Mouse (Mus musculus) right cerebral cortex, postnatal 10 days (tissue): Measurements from ENCODE around the gene Ptprm.
A peak's percentile ranks its signal among the peaks of the same experiment; 100 is the strongest.

Source experiments
- DNase-seq, 2 experiments: peaks; one replicate each; pipeline ENCODE4 v3.0.0; 2021; ENCODE audit warnings: low spot score in 2 of 2

Ptprm gene

DNA sequence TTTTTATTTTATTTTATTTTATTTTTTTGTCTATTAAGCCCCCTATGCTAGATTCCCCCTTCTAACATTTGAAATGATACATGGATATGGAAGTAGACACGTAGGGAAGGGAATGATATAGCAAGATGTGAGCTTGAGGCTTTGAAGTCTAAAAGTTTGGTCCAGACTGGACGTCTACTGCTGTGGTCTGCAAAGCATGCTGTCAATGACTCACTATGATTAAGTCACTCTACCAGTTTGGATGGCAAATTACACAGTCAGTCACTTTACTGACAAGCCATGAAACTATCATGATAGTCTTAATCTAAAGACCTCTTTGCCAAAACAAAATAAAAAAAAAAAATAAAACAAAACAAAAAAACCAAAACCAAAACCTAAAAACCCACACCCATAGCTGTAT lies 363.5 kb downstream of the Ptprm start:
- DNase-seq = no peak

DNA sequence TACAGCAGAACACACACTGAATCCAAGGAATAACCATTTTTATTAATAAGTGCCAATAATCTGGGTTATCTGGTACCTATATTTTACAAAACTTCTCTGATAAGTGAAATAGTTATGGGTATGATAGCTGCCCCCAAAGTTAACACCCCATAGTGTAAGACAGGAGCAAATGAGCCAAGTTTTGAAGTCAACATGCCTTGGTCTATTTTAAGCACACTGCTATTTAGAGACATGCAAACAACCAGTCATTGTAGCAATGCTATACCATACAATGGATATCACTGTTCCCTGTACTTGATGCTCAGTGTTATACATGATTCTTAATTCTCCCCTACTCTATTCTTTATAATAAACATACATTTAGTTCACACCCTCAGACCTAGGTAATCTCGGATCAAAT lies 366.2 kb downstream of the Ptprm start:
- DNase-seq = no peak

DNA sequence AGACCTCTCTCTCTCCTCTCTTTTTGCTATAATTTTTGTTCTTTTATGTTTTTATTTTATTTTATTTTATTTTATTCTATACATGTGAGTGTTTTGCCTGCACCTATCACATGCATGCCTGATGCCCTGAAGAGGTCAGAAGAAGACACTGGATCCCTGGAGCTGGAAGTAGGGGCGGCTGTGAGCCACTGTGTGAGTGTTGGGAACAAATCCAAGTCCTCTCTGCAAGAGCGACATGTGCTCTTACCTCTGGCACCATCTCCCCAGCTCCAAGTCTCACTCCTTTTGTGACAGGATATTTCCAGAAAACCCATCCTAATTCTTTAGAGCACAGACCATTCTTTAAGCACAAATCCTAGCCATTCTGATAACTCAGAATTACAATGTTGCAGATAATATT lies 372.6 kb downstream of the Ptprm start:
- DNase-seq = no peak

DNA sequence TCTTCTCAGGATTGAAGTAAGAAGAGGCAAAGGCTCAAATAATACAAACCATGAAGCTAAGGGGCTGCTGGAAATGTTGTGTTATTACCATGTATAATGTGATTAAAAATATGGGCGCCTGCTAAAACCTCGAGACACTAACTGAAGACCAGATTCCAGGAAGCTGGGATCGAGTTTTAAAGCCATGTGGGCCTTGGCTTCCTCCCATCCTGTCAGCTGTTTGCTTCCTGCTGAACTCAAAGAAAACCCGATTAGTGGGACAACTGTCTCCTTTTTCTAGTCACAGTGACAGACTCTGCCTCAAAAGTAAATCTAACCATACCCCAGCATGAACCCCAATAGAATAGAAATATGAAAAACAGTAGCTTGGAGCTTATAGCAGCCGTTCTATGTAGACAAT lies 374.3 kb downstream of the Ptprm start:
- DNase-seq = no peak

DNA sequence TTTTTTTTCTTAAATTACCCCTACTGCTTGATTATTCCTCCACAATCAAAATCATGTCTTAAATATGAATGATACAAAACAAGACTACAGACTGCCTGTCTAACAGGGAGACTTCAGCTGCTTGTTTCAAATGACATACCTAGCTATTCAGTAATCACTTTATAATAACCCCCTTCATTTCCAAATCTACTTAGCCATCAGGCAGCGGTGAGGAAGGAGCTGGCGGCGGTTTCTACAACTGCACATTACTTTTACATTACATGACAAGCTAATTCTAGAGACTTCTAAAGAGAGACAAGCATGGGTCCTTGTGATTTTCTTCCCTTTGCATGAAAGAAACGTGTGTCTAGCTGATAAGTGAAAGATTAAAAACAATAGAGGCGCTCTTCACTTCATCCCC lies 377.8 kb downstream of the Ptprm start:
- DNase-seq = no peak

DNA sequence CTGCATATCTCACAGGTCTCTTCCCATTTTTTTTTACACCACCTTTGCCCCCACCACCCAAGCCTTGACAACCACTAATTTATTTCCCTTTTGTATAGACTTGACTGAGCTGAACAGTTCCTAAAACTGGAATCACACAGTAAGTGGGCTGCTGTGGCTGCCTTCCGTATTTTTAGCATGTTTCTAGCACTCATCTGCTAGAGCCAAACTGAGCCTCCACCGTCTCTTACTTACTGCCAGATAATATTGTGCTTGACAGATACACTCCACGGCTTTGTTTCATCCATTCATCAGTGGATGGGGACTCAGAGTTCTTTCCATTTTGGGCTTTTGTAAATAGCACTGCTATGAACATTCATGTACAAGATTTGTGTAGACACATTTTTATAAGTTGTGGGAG lies 381.3 kb downstream of the Ptprm start:
- DNase-seq = peak; percentile 64 to 73

DNA sequence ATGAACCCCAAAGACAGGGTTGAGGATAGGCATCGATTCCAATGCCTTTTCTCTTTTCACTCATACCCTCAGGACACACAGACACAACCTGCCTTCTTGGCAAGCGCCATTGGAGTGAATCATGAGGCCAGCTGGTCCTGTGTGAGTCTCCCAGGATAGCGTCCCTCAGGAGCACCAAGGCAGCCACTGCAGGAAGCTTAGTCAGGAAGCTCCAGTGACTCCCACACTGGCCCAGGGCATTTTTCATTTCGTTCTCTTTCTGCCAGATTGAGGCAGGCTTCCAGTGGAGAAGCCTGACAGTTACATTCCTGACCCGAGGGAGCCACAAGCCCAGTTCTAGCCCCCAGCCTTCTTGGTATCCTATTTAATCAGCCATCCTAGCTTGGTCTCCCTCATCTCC lies 393.3 kb downstream of the Ptprm start:
- DNase-seq = peak in 1 of 2 experiments; percentile 22

DNA sequence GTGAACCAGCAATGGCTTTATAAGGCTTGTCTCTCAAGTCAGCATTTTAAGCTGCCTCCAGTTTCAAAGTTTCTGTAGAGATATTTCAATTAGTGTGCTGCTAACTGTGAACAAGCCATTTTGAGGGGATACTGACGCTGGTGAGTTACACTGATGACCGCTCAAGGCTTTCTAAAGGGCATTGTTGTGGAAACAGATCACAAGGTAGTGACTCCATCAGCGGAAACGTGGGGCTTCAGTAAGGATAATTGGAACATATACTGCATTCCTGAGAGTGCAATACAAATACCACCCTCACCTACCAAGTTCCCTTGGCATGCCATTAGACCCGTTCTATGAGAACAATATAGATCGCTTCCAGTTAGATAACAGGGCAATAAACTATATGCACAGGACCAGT lies 393.7 kb downstream of the Ptprm start:
- DNase-seq = peak in 1 of 2 experiments; percentile 11

DNA sequence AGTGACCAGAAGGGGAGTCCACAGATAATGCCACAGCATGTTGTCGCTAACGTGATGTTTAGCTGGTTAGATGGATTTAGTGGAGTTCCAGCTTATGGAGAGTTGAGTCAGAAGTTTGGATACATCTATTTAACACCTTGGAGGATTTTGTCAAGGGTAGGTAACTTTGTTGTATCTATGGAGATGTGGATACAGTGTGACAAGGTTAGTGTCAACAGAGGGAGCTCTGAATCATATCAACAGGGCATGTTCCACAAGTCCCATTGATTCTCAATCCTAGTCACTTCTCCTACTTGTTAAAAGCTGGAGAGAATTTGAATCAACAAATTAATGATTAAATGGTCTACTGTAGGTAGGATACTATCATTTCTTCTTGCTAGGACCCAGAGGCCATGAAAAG lies 394.4 kb downstream of the Ptprm start:
- peak in 1 of 2 experiments; percentile 4 for DNase-seq

DNA sequence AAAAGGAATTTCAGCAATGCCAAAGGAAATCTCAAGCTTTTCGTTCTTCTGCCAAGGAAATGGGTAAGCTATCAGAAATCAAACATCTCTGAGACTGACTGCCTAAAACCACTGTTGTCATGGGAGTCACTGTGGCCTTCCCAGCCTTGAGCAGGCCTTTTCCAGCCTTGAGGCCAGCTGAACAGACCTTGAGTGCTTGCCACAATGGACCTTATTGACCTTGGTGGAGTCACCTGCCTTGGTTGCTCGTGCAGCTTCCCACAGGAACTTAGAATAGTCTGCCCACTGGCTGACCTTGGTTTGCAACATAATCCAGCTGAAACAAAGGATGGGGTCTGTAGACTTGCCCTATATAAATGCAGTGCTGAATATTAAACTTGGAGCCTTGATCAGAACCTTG lies 395.5 kb downstream of the Ptprm start:
- peak in 1 of 2 experiments; percentile 3 for DNase-seq

DNA sequence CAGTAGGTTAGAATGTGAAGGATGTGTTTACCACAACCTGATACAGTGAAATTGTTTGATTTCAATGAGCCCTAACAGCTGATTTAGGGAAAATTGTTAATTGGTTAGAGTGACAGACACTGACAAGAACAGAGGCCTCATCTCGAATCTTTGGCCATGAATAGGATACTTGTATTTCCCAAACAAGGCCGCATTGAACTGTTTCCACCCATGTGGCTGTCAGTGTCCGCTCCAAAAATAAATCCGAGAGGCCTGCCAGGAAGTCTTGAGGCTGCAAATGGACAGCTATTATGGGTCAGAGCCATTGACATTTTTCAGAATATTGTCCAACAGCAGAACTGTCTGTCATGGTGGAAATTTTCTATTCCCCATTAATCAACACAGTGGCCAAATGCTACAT lies 409.8 kb downstream of the Ptprm start:
- DNase-seq = peak in 1 of 2 experiments; percentile 39

DNA sequence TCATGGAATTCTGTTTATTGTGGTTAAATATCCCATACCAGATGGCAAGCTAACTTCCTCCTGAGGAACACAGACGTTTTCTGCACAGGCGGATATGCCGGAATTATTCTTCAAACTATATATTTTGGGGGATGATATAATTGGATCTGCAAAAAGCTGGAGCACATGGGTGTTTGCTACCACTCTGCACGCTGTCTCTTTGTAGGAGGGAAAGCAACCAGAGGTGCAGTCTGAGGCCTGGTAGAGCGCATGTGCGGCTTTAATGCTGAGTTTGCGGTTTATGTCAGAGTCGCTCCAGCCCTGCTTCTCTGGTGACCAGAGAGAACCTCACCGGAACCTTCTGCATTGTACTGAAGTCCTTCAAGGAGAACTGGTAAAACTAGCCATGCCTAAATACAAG lies 410.7 kb downstream of the Ptprm start:
- DNase-seq = peak; percentile 52 to 69

DNA sequence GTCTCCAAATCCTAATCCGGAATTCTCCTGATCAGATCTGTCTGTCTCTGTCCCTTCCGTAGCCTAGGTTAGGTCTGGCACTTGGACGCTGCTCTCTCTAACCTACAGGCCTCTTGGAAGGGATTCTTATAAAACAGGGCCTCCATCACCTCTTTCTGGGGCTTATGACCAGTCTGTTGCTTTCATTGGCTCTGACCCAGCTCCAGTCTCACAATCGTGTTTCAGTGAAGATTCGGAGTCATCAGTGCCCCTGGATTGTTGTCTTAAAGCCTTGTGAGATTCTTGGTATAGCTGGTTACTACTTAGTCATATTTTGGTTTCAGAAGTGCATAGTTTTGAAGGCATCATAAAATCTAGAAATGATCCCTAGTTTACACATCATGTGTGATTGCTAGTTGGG lies 428.6 kb downstream of the Ptprm start:
- no peak for DNase-seq

DNA sequence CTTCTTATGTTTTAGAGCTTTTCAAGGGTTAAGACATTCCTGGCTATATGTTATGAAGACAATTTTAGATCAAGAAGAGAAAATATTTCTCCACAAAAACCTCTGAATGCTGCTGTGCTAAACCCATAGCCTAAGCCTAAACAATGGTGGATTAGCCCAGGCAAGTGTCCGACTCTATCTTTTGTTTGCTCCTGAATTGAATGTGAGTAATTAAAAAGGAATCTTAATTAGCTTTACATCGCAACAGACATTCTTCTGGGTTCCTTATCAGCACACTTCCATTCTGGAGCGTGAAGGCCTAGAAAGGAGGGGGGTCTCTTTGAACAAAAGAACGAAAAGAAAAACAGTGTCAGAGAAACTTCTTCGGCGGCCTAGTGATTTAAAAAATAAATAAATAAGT lies 439.6 kb downstream of the Ptprm start:
- DNase-seq = no peak

DNA sequence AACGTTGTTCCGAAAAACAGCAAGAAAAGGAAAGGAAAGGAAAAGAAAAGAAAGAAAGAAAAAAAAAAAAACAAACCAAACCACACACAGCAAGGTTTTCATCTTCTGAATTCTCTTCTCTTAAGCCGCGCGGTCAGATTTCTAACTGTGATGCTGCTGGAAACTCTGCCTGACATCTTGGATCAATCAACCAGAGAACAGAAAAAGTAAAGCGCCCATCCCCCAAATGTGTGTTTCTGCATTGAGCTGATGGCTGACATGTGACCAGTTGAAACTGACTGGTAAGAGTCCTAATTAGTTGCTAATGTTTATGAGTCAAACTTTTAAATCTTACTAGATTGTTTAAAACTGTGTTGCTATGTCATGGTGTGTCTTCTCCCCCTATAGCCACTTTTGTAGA lies 441.7 kb downstream of the Ptprm start:
- no peak for DNase-seq

DNA sequence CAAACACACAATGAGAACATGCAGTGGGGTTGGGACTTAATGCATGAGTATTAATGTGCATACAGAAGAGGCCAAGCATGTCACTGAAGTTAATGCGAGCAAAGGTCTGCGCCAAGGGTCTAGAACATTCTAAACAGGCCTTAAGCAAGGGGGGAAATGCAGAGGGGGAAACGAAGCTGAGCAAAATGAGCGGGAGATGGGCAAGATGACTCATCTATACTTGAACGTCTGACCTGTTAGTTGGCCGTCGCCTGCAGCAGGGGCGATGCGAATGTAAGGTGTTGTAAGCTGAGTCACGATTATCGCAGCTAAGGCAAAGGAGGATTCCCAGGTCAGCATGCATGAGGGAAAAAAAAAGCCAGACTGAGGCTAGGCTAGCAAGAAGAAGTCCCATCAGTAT lies 442.1 kb downstream of the Ptprm start:
- no peak for DNase-seq

DNA sequence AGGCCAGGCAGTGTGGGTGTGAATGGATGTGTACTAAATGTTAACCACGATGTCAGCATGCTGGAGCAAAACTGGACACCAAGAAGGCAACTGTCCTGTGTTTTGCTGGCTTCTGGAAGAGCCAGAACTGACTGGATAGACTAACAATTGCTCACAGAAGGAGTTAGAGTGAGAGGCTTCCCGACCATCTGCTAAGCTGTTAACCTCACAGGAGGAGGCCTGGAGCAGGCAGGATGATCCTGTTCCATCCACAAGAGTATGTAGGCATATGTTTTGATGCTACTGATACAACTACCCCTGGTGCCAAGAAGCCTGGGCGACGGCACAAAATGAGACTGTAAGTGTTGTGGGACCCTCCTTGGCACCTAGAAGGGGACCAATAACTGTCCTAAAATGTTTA lies 444.4 kb downstream of the Ptprm start:
- no peak for DNase-seq

DNA sequence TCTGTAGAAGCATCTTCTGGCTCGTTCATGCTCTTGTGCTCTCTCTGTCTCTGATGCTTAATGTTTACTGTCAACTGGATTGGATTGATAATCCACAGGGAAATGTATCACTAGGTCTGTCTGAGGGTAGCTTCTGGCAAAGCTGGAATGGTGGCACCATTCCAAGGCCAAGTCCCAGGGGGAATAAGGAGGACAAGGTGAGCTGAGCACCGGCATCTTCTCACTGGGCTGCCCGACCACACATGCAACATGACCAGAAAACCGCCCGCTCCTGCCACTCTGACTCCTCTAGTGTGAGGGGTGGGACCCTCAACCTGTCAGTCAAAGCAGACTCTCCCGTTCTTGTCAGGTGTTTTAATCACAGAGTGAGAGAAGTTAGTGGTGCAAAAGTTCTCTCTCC lies 445.3 kb downstream of the Ptprm start:
- no peak for DNase-seq

DNA sequence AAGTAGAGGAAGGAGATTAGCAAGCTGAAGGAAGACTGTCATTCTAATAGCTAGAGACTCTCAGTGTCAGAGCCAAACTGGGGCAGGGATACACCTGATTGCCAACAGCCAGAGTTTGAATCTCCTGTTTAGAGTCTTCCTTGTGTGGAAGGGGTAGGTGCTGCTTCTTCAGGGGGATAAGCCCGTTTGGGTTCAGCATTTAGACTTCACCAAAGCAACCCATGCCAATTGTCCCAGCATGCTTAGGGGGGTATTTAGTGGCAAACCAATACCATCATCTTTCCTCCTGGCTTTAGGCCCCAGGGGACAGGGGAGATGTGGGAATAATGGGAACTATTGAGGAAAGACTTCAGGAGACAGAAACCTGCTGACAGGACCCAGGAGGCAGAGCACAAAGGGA lies 460.1 kb downstream of the Ptprm start:
- no peak for DNase-seq

DNA sequence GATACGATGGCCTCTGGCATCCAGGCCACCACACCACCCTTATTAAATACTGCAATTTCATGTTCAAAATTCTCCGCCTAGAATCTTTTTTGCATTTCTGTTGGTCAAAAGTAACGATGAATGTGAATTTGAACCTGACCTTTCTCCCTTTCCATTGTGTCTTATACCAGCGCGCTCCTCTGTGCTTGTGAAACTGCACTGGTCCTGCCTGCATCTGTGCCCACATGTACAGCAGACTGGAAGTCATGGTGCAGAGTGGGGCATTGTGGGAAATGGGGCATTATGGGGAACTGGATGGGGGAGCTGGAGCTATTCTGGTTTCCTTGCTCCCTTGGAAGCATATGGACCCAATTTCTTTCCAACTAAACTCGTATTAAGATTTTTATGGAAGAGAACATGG lies 462.3 kb downstream of the Ptprm start:
- no peak for DNase-seq

DNA sequence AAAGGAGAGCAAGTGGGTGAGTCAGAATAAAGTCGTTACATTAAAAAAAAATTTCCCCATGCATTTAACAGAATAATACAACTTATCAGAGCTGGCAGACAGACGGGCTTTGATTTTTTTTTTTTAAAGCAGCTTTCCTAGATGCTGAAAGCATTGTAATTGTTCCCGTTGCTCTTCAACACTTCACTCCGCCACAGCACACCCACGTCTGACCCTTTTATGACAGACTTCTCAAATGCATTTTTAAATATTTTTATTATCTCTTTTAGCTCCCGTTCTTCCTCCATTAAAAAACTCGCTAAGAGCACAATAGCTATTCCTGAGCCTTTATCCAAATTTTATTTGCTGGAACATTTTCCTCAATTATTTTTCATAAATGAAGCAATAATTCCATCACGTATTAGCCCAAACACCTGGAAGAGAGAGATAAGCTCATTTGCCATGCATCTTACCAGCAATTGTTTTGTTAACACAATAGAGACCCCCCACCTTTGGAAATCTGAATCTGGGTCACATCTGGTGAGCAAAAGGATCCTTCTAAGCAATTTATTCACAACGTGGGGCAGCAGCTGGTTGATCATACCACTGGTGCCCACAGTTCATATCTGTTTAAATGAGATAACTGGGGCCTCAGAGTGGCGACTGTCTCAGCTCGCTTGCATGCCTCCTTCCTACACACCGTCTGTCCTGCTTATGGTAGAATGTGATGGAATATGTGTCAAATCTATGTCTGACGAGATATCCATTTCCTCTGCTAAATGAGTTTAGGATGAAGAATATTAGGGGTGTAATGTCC lies 463.0 kb downstream of the Ptprm start:
- DNase-seq = no peak

DNA sequence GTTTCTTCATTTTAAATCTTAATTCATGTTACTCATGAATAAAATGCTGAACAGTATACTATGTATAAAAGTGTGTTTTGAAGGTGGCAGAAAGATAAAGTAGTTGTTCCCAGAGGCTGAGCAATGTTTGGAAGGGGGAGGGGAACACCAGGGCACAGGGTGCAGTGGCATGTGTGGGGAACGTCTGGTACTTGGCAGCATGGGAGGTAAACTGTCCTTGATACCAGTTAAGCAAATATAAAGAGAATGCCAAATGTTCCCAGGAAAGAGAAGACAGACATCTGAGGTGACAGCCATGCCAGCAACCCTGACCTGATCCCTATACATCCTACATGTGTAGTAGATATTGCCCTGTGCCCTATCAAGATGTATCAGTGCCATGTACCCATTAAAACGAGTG lies 472.0 kb downstream of the Ptprm start:
- DNase-seq = no peak

DNA sequence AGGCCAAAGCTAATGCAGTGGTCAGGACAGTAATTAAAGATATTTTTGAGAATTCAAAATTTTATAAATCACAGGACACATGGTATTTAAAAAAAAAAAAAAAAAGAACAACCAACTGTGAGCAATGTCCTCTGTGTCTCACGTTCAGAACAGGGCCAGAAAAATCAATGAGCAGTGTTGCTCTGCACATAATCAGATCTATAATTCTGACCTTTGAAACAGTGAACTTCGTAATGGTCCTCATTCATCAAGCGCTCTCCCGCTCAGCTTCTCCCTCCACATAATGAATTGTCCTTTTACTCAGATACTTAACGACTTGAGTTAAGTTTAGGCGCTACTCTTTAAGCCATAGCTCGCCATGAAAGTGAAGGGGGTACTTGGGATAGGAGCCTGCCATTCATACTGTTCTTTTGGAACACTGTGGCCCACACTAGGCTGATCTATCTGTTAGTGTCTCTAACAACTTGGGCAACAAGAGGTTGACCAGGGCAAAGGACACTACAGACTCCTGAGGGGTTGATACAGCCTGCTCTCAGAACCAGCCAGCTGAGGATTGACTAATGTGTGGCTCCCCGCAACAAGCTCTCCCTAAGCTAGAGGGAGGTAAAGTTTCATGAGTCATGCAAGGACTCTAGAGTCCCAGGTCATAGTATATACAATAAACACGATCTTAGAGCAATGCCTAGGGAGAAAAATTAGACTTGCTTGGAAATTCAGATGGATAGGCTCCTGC lies 473.1 kb downstream of the Ptprm start:
- DNase-seq = no peak
